Comparison of ENCODE assay signal across 16 mouse cellular contexts in genomic region chr19:4464666-4465065, GRCm38 (mm10). TPM values are rescaled to one million over a fixed set of nuclear protein-coding genes. Genes with fewer than 3 reads are reported as not detected.
"Had no signal": no experiment of that assay in that cellular context is flagged by ENCODE, and none has a peak within 500 bp of the region (broad histone marks: within the 10 kb centered on the region; RNA-seq: fewer than 3 reads in every experiment).

No protein-coding gene starts in this region.

- H3K27ac ChIP-seq: kidney, postnatal 0 days; limb, embryonic 13.5 days; liver, embryonic 13.5 days; midbrain, embryonic 12.5 days; neural tube, embryonic 13.5 days; stomach, embryonic 15.5 days had no signal

- H3K36me3 ChIP-seq: limb, embryonic 13.5 days; liver, embryonic 13.5 days; midbrain, embryonic 12.5 days; neural tube, embryonic 13.5 days; stomach, embryonic 15.5 days had no signal

- ATAC-seq: hindbrain, embryonic 16.5 days; inflammation-experienced regulatory T-cells, adult 6 months; midbrain, embryonic 16.5 days had no signal

- H3K27me3 ChIP-seq: limb, embryonic 13.5 days; midbrain, embryonic 12.5 days; neural tube, embryonic 13.5 days; stomach, embryonic 15.5 days had no signal

- H3K4me2 ChIP-seq: limb, embryonic 13.5 days; liver, embryonic 13.5 days; midbrain, embryonic 12.5 days; neural tube, embryonic 13.5 days; stomach, embryonic 15.5 days had no signal

- DNase-seq: left cerebral cortex, postnatal 4 days; liver, embryonic 13.5 days; lung, adult 18-20 months; right cerebral cortex, postnatal 14 days; thymus, adult 2 months; thymus, postnatal 25 days had no signal

- H3K9ac ChIP-seq: limb, embryonic 13.5 days; liver, embryonic 13.5 days; midbrain, embryonic 12.5 days; neural tube, embryonic 13.5 days; stomach, embryonic 15.5 days had no signal

- H3K4me1 ChIP-seq: limb, embryonic 13.5 days; midbrain, embryonic 12.5 days; neural tube, embryonic 13.5 days; stomach, embryonic 15.5 days had no signal

- H3K4me3 ChIP-seq: limb, embryonic 13.5 days; liver, embryonic 13.5 days; midbrain, embryonic 12.5 days; neural tube, embryonic 13.5 days; stomach, embryonic 15.5 days had no signal

- H3K9me3 ChIP-seq: limb, embryonic 13.5 days; liver, embryonic 13.5 days; midbrain, embryonic 12.5 days; neural tube, embryonic 13.5 days; stomach, embryonic 15.5 days had no signal

RNA-seq across cellular contexts. Expression of gene 2010003K11Rik, which starts 33.7 kb away (rescaled TPM):
- polyA plus RNA-seq: hindbrain, embryonic 16.5 days; inflammation-experienced regulatory T-cells, adult 6 months; limb, embryonic 13.5 days; liver, embryonic 13.5 days; lung, embryonic 16.5 days; midbrain, embryonic 12.5 days; midbrain, embryonic 16.5 days; neural tube, embryonic 13.5 days; spleen, adult 2 months had no signal
